Mouse (Mus musculus) adrenal gland, adult 8-10 months (tissue): Measurements from ENCODE around the gene Acss2. TPM values are rescaled to one million over a fixed set of nuclear protein-coding genes. Genes with fewer than 3 reads are reported as not detected.
"Not testable (repeated sequence)": the region's sequence is repeated elsewhere in the genome, so short reads cannot be mapped to it uniquely, and the experiment has no call there.

Experiments used
- DNase-seq: peaks from one replicate; pipeline ENCODE4 v3.0.0; 2022
- total RNA-seq, 4 experiments: library from RNA; stranded (reverse); gene quantifications; 2 replicates each; pipeline ENCODE4 v1.2.4; 2022

Gene Acss2
- total RNA-seq, 4 experiments from 2014 or later: 41.7 to 70.9 (median 65.8) TPM

- no peak for DNase-seq
These were observed 73.1 kb downstream of the Acss2 start for GRCm38 (mm10) chr2:155590876-155591275.

- DNase-seq: no peak
These were observed 73.9 kb downstream of the Acss2 start for GRCm38 (mm10) chr2:155591676-155592075.

GRCm38 (mm10) chr2:155592137-155592853 lies 74.5 kb downstream of the Acss2 start, which contains the start of gene Gss:
TSS of gene Gss (minus strand) at chr2:155592810.
- peak; percentile 98 for DNase-seq

- no peak for DNase-seq
These were observed 75.1 kb downstream of the Acss2 start for GRCm38 (mm10) chr2:155592854-155593283.

GRCm38 (mm10) chr2:155595516-155595915 lies 77.8 kb downstream of the Acss2 start:
- no peak for DNase-seq

GRCm38 (mm10) chr2:155603707-155604106 lies 86.0 kb downstream of the Acss2 start:
- no peak for DNase-seq

- DNase-seq: no peak
These were observed 87.0 kb downstream of the Acss2 start for GRCm38 (mm10) chr2:155604560-155605235.

- DNase-seq: not testable (repeated sequence)
These were observed 87.5 kb downstream of the Acss2 start for GRCm38 (mm10) chr2:155605236-155605589.

- DNase-seq: no peak
These were observed 88.6 kb downstream of the Acss2 start for GRCm38 (mm10) chr2:155606360-155606759.

- no peak for DNase-seq
These were observed 93.2 kb downstream of the Acss2 start, which contains the start of gene Myh7b for GRCm38 (mm10) chr2:155610978-155611377. TSS of gene Myh7b (plus strand) at chr2:155611212.

- DNase-seq: no peak
These were observed 94.2 kb downstream of the Acss2 start for GRCm38 (mm10) chr2:155611834-155612550.

- peak; percentile 67 for DNase-seq
These were observed 95.6 kb downstream of the Acss2 start for GRCm38 (mm10) chr2:155613326-155613755.

GRCm38 (mm10) chr2:155613953-155614352 lies 96.2 kb downstream of the Acss2 start:
- no peak for DNase-seq

GRCm38 (mm10) chr2:155616971-155617370 lies 99.2 kb downstream of the Acss2 start:
- no peak for DNase-seq

GRCm38 (mm10) chr2:155619817-155620216 lies 102.1 kb downstream of the Acss2 start:
- peak; percentile 74 for DNase-seq

- DNase-seq: no peak
These were observed 104.9 kb downstream of the Acss2 start for GRCm38 (mm10) chr2:155622606-155623005.

GRCm38 (mm10) chr2:155623996-155624395 lies 106.2 kb downstream of the Acss2 start:
- DNase-seq: no peak

- no peak for DNase-seq
These were observed 107.0 kb downstream of the Acss2 start for GRCm38 (mm10) chr2:155624730-155625129.

- no peak for DNase-seq
These were observed 108.5 kb downstream of the Acss2 start for GRCm38 (mm10) chr2:155626277-155626676.

- no peak for DNase-seq
These were observed 109.4 kb downstream of the Acss2 start for GRCm38 (mm10) chr2:155627030-155627738.

GRCm38 (mm10) chr2:155628112-155628511 lies 110.4 kb downstream of the Acss2 start:
- no peak for DNase-seq

GRCm38 (mm10) chr2:155628519-155628918 lies 110.8 kb downstream of the Acss2 start:
- DNase-seq: no peak
